Mouse (Mus musculus): Measurements from ENCODE around the gene Slc8a2. TPM values are rescaled to one million over a fixed set of nuclear protein-coding genes. Genes with fewer than 3 reads are reported as not detected.

Slc8a2 gene
- polyA plus RNA-seq, 1 experiment from 2014 or later = 0.25 TPM

- no peaks in the 10 kb centered on the region for H3K4me1 ChIP-seq (ENCODE audit: control insufficient read depth, insufficient read depth, low read length)
- no peak overlapping the region for H3K9ac ChIP-seq (replicated peaks; ENCODE audit: low read length)
- ATAC-seq (replicated peaks; ENCODE audit: insufficient number of reproducible peaks, low FRiP score, low TSS enrichment, low read depth) = no peak
- H3K27me3 ChIP-seq (ENCODE audit: control insufficient read depth, insufficient read depth, low read length) = no peaks in the 10 kb centered on the region
- H3K4me2 ChIP-seq (ENCODE audit: low read depth, low read length) = no peak overlapping the region
- H3K36me3 ChIP-seq (replicated peaks; ENCODE audit: control insufficient read depth, insufficient read depth, low read depth, low read length) = peaks cover 3% of the 10 kb centered on the region
- no peak overlapping the region for H3K4me3 ChIP-seq (ENCODE audit: low read depth, low read length)
- no peaks in the 10 kb centered on the region for H3K9me3 ChIP-seq (replicated peaks; ENCODE audit: control insufficient read depth, low read length)
- H3K27ac ChIP-seq (replicated peaks; ENCODE audit: low read depth, low read length) = no peak overlapping the region
- DNase-seq (ENCODE audit: low spot score) = no peak
- WGBS = 84% methylated on average over 6 of the region's 6 CpGs
Observed at GRCm38 (mm10) chr7:16201136-16201535, 71.5 kb downstream of the Slc8a2 start.

DNA sequence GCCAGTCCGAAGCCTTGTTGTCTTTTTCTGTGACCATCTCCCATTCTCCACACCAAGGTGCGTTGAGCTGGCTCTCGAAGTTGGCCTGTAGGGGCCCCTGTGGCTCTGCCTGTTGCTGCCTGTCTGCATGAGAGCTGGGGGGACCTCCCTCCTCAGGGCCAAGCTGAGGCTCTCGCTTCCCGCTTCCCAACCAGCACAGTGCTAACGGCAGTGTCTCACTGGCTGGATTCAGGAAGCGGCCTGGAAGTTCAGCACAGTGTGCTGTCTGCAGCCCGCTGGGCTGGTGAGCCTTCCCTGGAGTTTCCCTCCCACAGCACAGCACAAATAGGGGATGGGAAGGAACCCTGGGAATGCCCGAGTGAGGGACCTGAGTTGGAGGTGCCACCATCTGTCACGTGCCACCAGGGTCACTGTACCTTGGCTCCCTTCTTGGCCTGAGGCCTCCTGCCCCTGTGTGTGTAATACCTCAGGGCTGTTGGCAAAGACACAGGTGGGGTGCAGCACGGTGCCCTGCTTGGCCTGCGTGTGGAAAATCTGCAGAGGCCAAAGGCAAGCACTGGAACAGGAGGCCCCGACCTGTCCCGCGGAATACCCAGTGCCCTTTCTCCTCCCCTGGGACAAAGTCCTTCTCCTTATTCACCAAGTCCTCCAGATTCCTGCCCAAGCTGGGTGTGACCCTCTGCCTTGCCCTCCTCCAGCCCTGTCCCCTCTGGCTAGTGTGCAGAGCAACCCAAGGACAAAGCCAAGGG lies 73.3 kb downstream of the Slc8a2 start:
- H3K36me3 ChIP-seq (replicated peaks; ENCODE audit: control insufficient read depth, insufficient read depth, low read depth, low read length) = peaks cover 3% of the 10 kb centered on the region
- H3K4me2 ChIP-seq (ENCODE audit: low read depth, low read length) = no peak overlapping the region
- ATAC-seq (replicated peaks; ENCODE audit: insufficient number of reproducible peaks, low FRiP score, low TSS enrichment, low read depth) (no peak), DNase-seq (ENCODE audit: low spot score) (no peak)
- no peaks in the 10 kb centered on the region for H3K27me3 ChIP-seq (ENCODE audit: control insufficient read depth, insufficient read depth, low read length)
- no peaks in the 10 kb centered on the region for H3K9me3 ChIP-seq (replicated peaks; ENCODE audit: control insufficient read depth, low read length)
- no peak overlapping the region for H3K27ac ChIP-seq (replicated peaks; ENCODE audit: low read depth, low read length)
- 77% methylated on average over 15 of the region's 15 CpGs for WGBS
- no peaks in the 10 kb centered on the region for H3K4me1 ChIP-seq (ENCODE audit: control insufficient read depth, insufficient read depth, low read length)
- H3K4me3 ChIP-seq (ENCODE audit: low read depth, low read length) = no peak overlapping the region
- H3K9ac ChIP-seq (replicated peaks; ENCODE audit: low read length) = no peak overlapping the region; the same call in 1 of the 2 replicates

DNA sequence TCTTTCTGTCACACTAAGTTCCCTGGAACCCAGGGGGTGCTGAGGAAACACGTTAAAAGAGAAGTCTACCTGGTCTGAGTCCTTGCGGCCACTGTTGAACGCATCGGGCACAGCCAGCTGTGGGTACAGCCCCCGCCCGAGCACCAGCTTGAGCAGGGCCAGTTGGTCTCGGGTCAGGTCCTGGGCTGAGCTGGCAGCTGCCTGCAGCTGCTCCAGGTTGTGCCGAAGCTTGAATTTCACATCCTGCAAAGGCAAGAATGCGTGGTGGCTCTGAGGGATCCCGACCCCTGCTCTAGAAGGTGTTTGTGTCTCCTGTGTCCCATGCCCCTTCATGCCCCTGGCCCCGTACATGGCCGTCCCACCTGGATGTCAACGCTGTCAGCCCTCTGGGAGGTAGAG lies 73.9 kb downstream of the Slc8a2 start:
- peaks cover 3% of the 10 kb centered on the region for H3K36me3 ChIP-seq (replicated peaks; ENCODE audit: control insufficient read depth, insufficient read depth, low read depth, low read length)

GRCm38 (mm10) chr7:16204791-16205190 lies 75.2 kb downstream of the Slc8a2 start:
- no peaks in the 10 kb centered on the region for H3K4me1 ChIP-seq (ENCODE audit: control insufficient read depth, insufficient read depth, low read length)
- no peak overlapping the region for H3K4me3 ChIP-seq (ENCODE audit: low read depth, low read length)
- H3K9me3 ChIP-seq (replicated peaks; ENCODE audit: control insufficient read depth, low read length) = no peaks in the 10 kb centered on the region
- 82% methylated on average over 9 of the region's 9 CpGs for WGBS
- H3K9ac ChIP-seq (replicated peaks; ENCODE audit: low read length) = no peak overlapping the region
- DNase-seq (ENCODE audit: low spot score) = no peak
- no peak for ATAC-seq (replicated peaks; ENCODE audit: insufficient number of reproducible peaks, low FRiP score, low TSS enrichment, low read depth)
- H3K27me3 ChIP-seq (ENCODE audit: control insufficient read depth, insufficient read depth, low read length) = no peaks in the 10 kb centered on the region
- no peak overlapping the region for H3K4me2 ChIP-seq (ENCODE audit: low read depth, low read length)
- peaks cover 3% of the 10 kb centered on the region for H3K36me3 ChIP-seq (replicated peaks; ENCODE audit: control insufficient read depth, insufficient read depth, low read depth, low read length)
- no peak overlapping the region for H3K27ac ChIP-seq (replicated peaks; ENCODE audit: low read depth, low read length)

More for the DNA sequence above, 73.9 kb downstream of the Slc8a2 start:
- DNase-seq (ENCODE audit: low spot score) = no peak
- 0 out of 2 replicates have a peak, but pooled peaks have one; percentile 3 for ATAC-seq (replicated peaks; ENCODE audit: insufficient number of reproducible peaks, low FRiP score, low TSS enrichment, low read depth)
- no peak overlapping the region for H3K4me3 ChIP-seq (ENCODE audit: low read depth, low read length)
- no peaks in the 10 kb centered on the region for H3K27me3 ChIP-seq (ENCODE audit: control insufficient read depth, insufficient read depth, low read length)
- H3K9me3 ChIP-seq (replicated peaks; ENCODE audit: control insufficient read depth, low read length) = no peaks in the 10 kb centered on the region
- H3K27ac ChIP-seq (replicated peaks; ENCODE audit: low read depth, low read length) = no peak overlapping the region
- H3K4me1 ChIP-seq (ENCODE audit: control insufficient read depth, insufficient read depth, low read length) = no peaks in the 10 kb centered on the region
- H3K4me2 ChIP-seq (ENCODE audit: low read depth, low read length) = no peak overlapping the region
- no peak overlapping the region for H3K9ac ChIP-seq (replicated peaks; ENCODE audit: low read length)
- WGBS = 89% methylated on average over 13 of the region's 13 CpGs

- no peak overlapping the region for H3K4me3 ChIP-seq (ENCODE audit: low read depth, low read length)
- H3K4me1 ChIP-seq (ENCODE audit: control insufficient read depth, insufficient read depth, low read length) = no peaks in the 10 kb centered on the region
- no peak overlapping the region for H3K9ac ChIP-seq (replicated peaks; ENCODE audit: low read length)
- no peak overlapping the region for H3K4me2 ChIP-seq (ENCODE audit: low read depth, low read length)
- H3K27ac ChIP-seq (replicated peaks; ENCODE audit: low read depth, low read length) = no peak overlapping the region
- WGBS = 88% methylated on average over 7 of the region's 7 CpGs
- peaks cover 3% of the 10 kb centered on the region; the same call in 1 of the 2 replicates for H3K36me3 ChIP-seq (replicated peaks; ENCODE audit: control insufficient read depth, insufficient read depth, low read depth, low read length)
- no peak for DNase-seq (ENCODE audit: low spot score)
- H3K27me3 ChIP-seq (ENCODE audit: control insufficient read depth, insufficient read depth, low read length) = no peaks in the 10 kb centered on the region
- H3K9me3 ChIP-seq (replicated peaks; ENCODE audit: control insufficient read depth, low read length) = no peaks in the 10 kb centered on the region
- no peak for ATAC-seq (replicated peaks; ENCODE audit: insufficient number of reproducible peaks, low FRiP score, low TSS enrichment, low read depth)
Observed at GRCm38 (mm10) chr7:16207076-16207475, 77.5 kb downstream of the Slc8a2 start.

DNA sequence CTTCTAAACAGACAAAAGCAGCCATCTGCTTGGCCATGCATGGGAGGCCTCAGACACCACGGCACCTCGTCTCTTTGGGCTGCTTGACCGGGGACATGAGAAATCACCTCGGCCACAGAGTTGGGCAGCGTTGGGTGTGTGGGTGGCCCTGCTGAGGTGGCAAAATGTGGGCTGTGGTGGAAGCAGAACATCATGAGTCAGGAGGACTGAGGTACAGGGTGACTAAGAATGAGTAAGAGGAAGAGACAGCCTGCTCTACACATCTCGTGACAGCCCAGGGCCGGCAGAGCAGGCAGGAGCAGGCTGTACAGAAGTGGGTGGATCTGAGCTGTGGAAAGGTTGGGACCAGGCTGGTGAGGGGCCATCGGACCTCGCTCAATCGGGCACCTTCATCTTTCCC lies 77.9 kb downstream of the Slc8a2 start:
- Histone ChIP-seq H3K4me3 (ENCODE audit: low read depth, low read length) (no peak overlapping the region), H3K4me2 (ENCODE audit: low read depth, low read length) (no peak overlapping the region), H3K9me3 (replicated peaks; ENCODE audit: control insufficient read depth, low read length) (no peaks in the 10 kb centered on the region), H3K9ac (replicated peaks; ENCODE audit: low read length) (no peak overlapping the region), H3K36me3 (replicated peaks; ENCODE audit: control insufficient read depth, insufficient read depth, low read depth, low read length) (peaks cover 3% of the 10 kb centered on the region; the same call in 1 of the 2 replicates), H3K27me3 (ENCODE audit: control insufficient read depth, insufficient read depth, low read length) (no peaks in the 10 kb centered on the region), H3K27ac (replicated peaks; ENCODE audit: low read depth, low read length) (no peak overlapping the region), H3K4me1 (ENCODE audit: control insufficient read depth, insufficient read depth, low read length) (no peaks in the 10 kb centered on the region)
- WGBS = 89% methylated on average over 10 of the region's 10 CpGs
- no peak for ATAC-seq (replicated peaks; ENCODE audit: insufficient number of reproducible peaks, low FRiP score, low TSS enrichment, low read depth)
- no peak for DNase-seq (ENCODE audit: low spot score)

DNA sequence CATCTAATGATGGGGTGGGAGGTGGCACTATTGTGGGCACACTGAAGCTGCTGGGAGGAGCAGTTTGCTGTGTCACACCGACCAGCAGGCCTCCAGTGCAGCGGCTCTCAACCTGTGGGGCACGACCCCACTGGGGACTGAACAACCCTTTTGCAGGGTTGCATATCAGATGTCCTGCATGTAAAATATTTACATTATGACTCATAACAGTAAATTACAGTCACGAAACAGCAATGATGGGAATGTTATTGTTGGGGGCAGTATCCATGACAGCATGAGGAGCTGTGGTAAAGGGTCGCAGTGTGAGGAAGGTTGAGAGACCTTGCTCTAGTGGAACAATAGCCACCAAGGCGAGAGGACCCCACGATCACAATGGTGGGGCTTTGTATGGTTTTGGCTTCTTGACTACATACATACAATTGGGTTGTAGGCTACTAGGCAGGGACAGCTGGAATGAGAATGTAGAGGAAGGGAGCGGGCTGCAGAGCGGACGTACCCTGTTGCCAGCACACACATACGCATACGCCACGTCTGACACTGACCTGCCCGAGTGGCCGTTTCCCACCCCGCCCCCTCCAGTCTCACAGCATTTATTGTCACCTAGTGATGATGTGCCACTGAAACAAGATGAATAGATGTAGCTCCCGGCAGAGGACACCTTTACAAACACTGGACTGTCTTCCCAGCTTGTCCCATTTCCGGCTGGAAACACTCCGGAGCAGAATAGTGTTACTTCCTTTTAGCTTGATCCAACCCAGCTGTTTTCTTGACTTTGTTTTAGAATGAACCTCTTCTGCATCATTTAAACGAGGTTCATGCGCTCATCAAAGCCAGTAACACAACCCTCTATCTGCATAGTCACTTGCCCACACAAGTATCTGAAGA lies 79.4 kb downstream of the Slc8a2 start:
- H3K9me3 ChIP-seq (replicated peaks; ENCODE audit: control insufficient read depth, low read length) = no peaks in the 10 kb centered on the region
- no peak overlapping the region for H3K9ac ChIP-seq (replicated peaks; ENCODE audit: low read length)
- WGBS = 88% methylated on average over 21 of the region's 21 CpGs
- DNase-seq (ENCODE audit: low spot score) (no peak), ATAC-seq (replicated peaks; ENCODE audit: insufficient number of reproducible peaks, low FRiP score, low TSS enrichment, low read depth) (no peak)
- no peak overlapping the region for H3K4me2 ChIP-seq (ENCODE audit: low read depth, low read length)
- H3K4me3 ChIP-seq (ENCODE audit: low read depth, low read length) = no peak overlapping the region
- H3K36me3 ChIP-seq (replicated peaks; ENCODE audit: control insufficient read depth, insufficient read depth, low read depth, low read length) = peaks cover 2% of the 10 kb centered on the region; the same call in 1 of the 2 replicates
- no peaks in the 10 kb centered on the region for H3K27me3 ChIP-seq (ENCODE audit: control insufficient read depth, insufficient read depth, low read length)
- no peak overlapping the region for H3K27ac ChIP-seq (replicated peaks; ENCODE audit: low read depth, low read length)
- no peaks in the 10 kb centered on the region for H3K4me1 ChIP-seq (ENCODE audit: control insufficient read depth, insufficient read depth, low read length)

Measured in embryonic facial prominence, embryonic 11.5 days (tissue).